Comparison of ENCODE assay signal across 9 mouse cellular contexts in genomic region chr17:28040620-28041019, GRCm38 (mm10). TPM values are rescaled to one million over a fixed set of nuclear protein-coding genes. Genes with fewer than 3 reads are reported as not detected.
DNase-seq lines count a peak whose midpoint lies in the region; ATAC-seq and TF ChIP-seq lines count a peak whose summit lies in the region.
"Had no signal": no experiment of that assay in that cellular context is flagged by ENCODE, and none has a peak within 500 bp of the region (broad histone marks: within the 10 kb centered on the region; RNA-seq: fewer than 3 reads in every experiment).

No protein-coding gene starts in this region.

- DNase-seq in left cerebral cortex, adult 2 months (ENCODE audit: extremely low spot score in 1 of 2, low spot score in 2 of 2) = peak in 1 of 2 experiments; percentile 35
- no peak for DNase-seq in left cerebral cortex, adult 11 months (ENCODE audit: low spot score)
- peak; percentile 52 for DNase-seq in limb, embryonic 11.5 days (ENCODE audit: low spot score)
- DNase-seq in urinary bladder, postnatal 36 days (ENCODE audit: low spot score in 2 of 2) = no peak
- DNase-seq: gastrocnemius, postnatal 25 days had no signal

- peak overlapping the region; percentile 36; the same call in 1 of the 2 replicates for H3K9ac ChIP-seq in embryonic facial prominence, embryonic 13.5 days
- peak overlapping the region; percentile 30; the same call in 1 of the 2 replicates for H3K9ac ChIP-seq in limb, embryonic 11.5 days (ENCODE audit: low read length)
- H3K9ac ChIP-seq in intestine, embryonic 16.5 days (ENCODE audit: low read depth, low read length) = no peak overlapping the region

- no peak for TF ChIP-seq POLR2A in olfactory bulb, adult 2 months (IDR thresholded peaks at IDR 0.05; ENCODE audit: insufficient read depth, low read depth, low read length)

- H3K4me1 ChIP-seq in embryonic facial prominence, embryonic 13.5 days = peaks cover 26% of the 10 kb centered on the region
- peaks cover 5% of the 10 kb centered on the region; the same call in 1 of the 2 replicates for H3K4me1 ChIP-seq in limb, embryonic 11.5 days (ENCODE audit: control insufficient read depth, insufficient read depth, low read length)
- peaks cover 61% of the 10 kb centered on the region for H3K4me1 ChIP-seq in olfactory bulb, adult 2 months (ENCODE audit: control insufficient read depth, insufficient read depth, low read length)
- no peaks in the 10 kb centered on the region for H3K4me1 ChIP-seq in intestine, embryonic 16.5 days (ENCODE audit: control insufficient read depth, insufficient read depth, low read length)

- no peak for TF ChIP-seq CTCF in left cerebral cortex, adult 2 months (IDR thresholded peaks at IDR 0.05)
- TF ChIP-seq CTCF in olfactory bulb, adult 2 months (IDR thresholded peaks at IDR 0.05; ENCODE audit: insufficient read depth, low read depth, low read length) = no peak

- peak overlapping the region; percentile 74 for H3K27ac ChIP-seq in left cerebral cortex, adult 2 months
- peak overlapping the region; percentile 33; the same call in 1 of the 2 replicates for H3K27ac ChIP-seq in embryonic facial prominence, embryonic 13.5 days
- no peak overlapping the region for H3K27ac ChIP-seq in limb, embryonic 11.5 days (replicated peaks; ENCODE audit: low read depth, low read length)
- peak overlapping the region; percentile 66 for H3K27ac ChIP-seq in olfactory bulb, adult 2 months (ENCODE audit: insufficient read depth, low read depth, low read length)
- H3K27ac ChIP-seq in intestine, embryonic 16.5 days (ENCODE audit: low read length) = no peak overlapping the region

- no peaks in the 10 kb centered on the region for H3K27me3 ChIP-seq in embryonic facial prominence, embryonic 13.5 days
- no peaks in the 10 kb centered on the region for H3K27me3 ChIP-seq in limb, embryonic 11.5 days (ENCODE audit: control insufficient read depth, insufficient read depth, low read length)
- H3K27me3 ChIP-seq in intestine, embryonic 16.5 days (replicated peaks; ENCODE audit: control insufficient read depth, insufficient read depth, low read length) = no peaks in the 10 kb centered on the region

- no peaks in the 10 kb centered on the region for H3K9me3 ChIP-seq in embryonic facial prominence, embryonic 13.5 days
- no peaks in the 10 kb centered on the region for H3K9me3 ChIP-seq in limb, embryonic 11.5 days (ENCODE audit: control insufficient read depth, low read length)
- no peaks in the 10 kb centered on the region for H3K9me3 ChIP-seq in intestine, embryonic 16.5 days (ENCODE audit: control insufficient read depth, low read length)

- peaks cover 57% of the 10 kb centered on the region for H3K36me3 ChIP-seq in embryonic facial prominence, embryonic 13.5 days
- no peaks in the 10 kb centered on the region for H3K36me3 ChIP-seq in limb, embryonic 11.5 days (ENCODE audit: control insufficient read depth, insufficient read depth, low read length)
- H3K36me3 ChIP-seq in intestine, embryonic 16.5 days (ENCODE audit: control insufficient read depth, insufficient read depth, low read length) = peaks cover 2% of the 10 kb centered on the region; the same call in 1 of the 2 replicates

- peak overlapping the region; percentile 11; the same call in 1 of the 2 replicates for H3K4me2 ChIP-seq in embryonic facial prominence, embryonic 13.5 days
- H3K4me2 ChIP-seq in limb, embryonic 11.5 days (ENCODE audit: low read depth, severe bottlenecking) = no peak overlapping the region
- no peak overlapping the region for H3K4me2 ChIP-seq in intestine, embryonic 16.5 days (ENCODE audit: low read depth, low read length)

- 29% methylated on average over 16 of the region's 16 CpGs for WGBS in embryonic facial prominence, embryonic 13.5 days
- WGBS in limb, embryonic 11.5 days = 54% methylated on average over 16 of the region's 16 CpGs
- 24% methylated on average over 16 of the region's 16 CpGs for WGBS in olfactory bulb, adult 2 months
- WGBS in intestine, embryonic 16.5 days = 50% methylated on average over 16 of the region's 16 CpGs

- intact Hi-C loops in left cerebral cortex, adult 2 months (cut with DNase I) = loop anchor here (5.0 kb wide), 1 partner anchor 33 kb away; no protein-coding TSS in a partner anchor

- ATAC-seq in embryonic facial prominence, embryonic 13.5 days (ENCODE audit: insufficient number of reproducible peaks, insufficient read depth, low FRiP score, low TSS enrichment, low read depth) = no peak
- peak; percentile 42; the same call in 1 of the 2 replicates for ATAC-seq in limb, embryonic 11.5 days (ENCODE audit: insufficient number of reproducible peaks, low FRiP score, low TSS enrichment, low read depth)
- no peak for ATAC-seq in granulocyte monocyte progenitor cell, adult 5-6 weeks (replicated peaks; ENCODE audit: poor library complexity, severe bottlenecking)
- no peak for ATAC-seq in intestine, embryonic 16.5 days

- peak overlapping the region; percentile 44 for H3K4me3 ChIP-seq in left cerebral cortex, adult 2 months
- H3K4me3 ChIP-seq in embryonic facial prominence, embryonic 13.5 days = no peak overlapping the region
- no peak overlapping the region for H3K4me3 ChIP-seq in limb, embryonic 11.5 days (ENCODE audit: low read depth, low read length)
- H3K4me3 ChIP-seq in olfactory bulb, adult 2 months (ENCODE audit: insufficient read depth, low read depth, low read length) = peak overlapping the region; percentile 19
- H3K4me3 ChIP-seq in intestine, embryonic 16.5 days (ENCODE audit: low read length) = no peak overlapping the region

RNA-seq across cellular contexts. Expression of gene Tcp11, which starts 39.8 kb away (rescaled TPM):
- total RNA-seq in left cerebral cortex, adult 2 months (2021) = under 1 TPM; 0.61 to 0.88 TPM
- 1.9 and 2.1 TPM in 2 replicates for polyA plus RNA-seq in embryonic facial prominence, embryonic 13.5 days (2015; fragmentation: Nextera tagmentation; extraction: Ambion mirVana)
- polyA plus RNA-seq in limb, embryonic 11.5 days (2014; fragmentation: Nextera tagmentation; extraction: Ambion mirVana) = 0.43 and 1.1 TPM in 2 replicates
- polyA plus RNA-seq in olfactory bulb, adult 2 months (2012; ENCODE audit: insufficient read depth, insufficient read length, low replicate concordance, missing spikeins) = not detected in 2 replicates
- total RNA-seq in granulocyte monocyte progenitor cell, adult 5-6 weeks (2014; fragmentation: Nextera tagmentation) = 0.60 TPM in 1 of 2 replicates, not detected in the other
- 2.1 and 2.4 TPM in 2 replicates for total RNA-seq in granulocyte monocyte progenitor cell, adult 5-6 weeks (2017)
- 1.6 TPM in 2 replicates for polyA plus RNA-seq in intestine, embryonic 16.5 days (2015; fragmentation: Nextera tagmentation; extraction: Ambion mirVana)
- total RNA-seq: gastrocnemius, postnatal 25 days had no signal

Comparison
In these comparisons a context has a peak if more than half of its experiments do, and no peak if none do; other contexts are left out.
1. H3K27ac ChIP-seq: peak in left cerebral cortex, adult 2 months (single experiment), embryonic facial prominence, embryonic 13.5 days (single experiment) and olfactory bulb, adult 2 months (single experiment); none in limb, embryonic 11.5 days (single experiment) and intestine, embryonic 16.5 days (single experiment).
2. H3K4me3 ChIP-seq: peak in left cerebral cortex, adult 2 months (single experiment) and olfactory bulb, adult 2 months (single experiment); none in embryonic facial prominence, embryonic 13.5 days (single experiment), limb, embryonic 11.5 days (single experiment) and intestine, embryonic 16.5 days (single experiment).